Mouse (Mus musculus): ENCODE measurements around the gene Spg11. TPM values are rescaled to one million over a fixed set of nuclear protein-coding genes. Genes with fewer than 3 reads are reported as not detected.

The Spg11 gene
- total RNA-seq (2022): 10 to 100 TPM; 20.0 to 25.0 (median 23.5) TPM

DNA sequence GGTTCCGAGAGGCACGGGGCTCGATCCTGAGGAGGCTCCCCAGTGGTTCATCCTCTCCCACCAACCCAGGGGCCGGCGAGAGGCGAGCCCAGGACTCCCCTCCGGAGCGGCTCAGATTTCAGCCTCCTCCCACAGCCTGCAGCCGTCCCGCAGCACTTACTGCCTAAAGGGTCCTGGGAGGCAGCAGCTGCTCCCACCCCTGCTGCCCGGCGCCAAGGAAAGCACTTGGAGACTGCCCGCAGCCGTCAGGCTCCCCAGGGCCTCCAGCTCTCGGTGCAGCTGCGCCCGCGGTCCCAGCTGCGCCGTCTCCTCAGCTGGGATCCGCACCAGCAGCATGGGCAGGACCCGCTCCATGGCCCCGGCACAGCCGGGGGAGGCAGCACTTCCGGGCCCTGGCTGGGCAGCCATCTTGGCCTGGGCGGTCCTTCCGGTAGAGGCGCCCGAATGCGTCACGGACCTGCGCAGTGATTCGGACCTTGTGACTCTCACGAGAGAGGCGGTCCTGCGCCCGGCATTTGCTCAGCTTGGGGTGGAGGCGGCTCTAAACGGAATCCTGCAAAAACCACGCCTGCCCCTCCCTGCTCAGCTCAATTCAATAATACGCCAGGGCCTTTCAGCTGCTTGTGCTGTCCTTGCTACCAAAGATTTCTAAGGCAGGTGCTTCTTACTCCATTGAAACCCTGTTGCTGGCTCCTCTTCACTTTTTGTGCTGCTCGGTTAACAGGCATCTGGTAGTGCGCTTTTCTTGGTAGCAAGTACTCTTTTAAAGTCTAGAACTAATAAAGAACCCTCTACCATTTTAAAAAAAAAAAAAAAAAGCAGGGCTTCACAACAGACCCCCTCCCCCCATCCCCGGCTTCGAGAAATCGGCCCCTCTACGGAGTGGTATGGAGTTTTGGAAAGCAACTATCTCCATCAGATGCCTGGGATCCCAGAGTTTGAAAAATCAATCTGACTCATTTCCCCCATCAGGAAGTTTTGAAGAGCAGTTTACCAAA lies at the start of gene Spg11:
Gene Spg11 (minus strand): TSS at position 426 of the 998 bp plus-strand sequence.
- DNase-seq: peak; percentile 97

DNA sequence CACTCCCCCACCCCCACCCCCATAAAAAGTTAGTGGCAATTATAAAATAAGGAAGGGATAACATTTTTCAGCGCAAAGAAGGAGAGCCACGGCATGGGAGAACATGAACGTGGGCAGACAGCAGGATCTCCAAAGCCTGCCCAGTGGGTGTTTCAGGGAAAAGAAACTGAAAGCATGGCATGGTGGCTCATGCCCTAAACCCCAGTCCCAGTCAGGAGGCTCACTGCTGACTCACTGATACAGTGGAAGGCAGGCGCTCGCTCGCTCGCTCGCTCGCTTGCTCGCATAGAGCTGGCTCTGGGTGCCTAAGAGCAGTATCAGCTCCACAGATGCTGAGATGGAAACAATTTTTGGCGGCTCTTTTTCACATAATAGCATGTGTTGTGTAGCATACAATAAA lies 46.1 kb upstream of the Spg11 start:
- no peak for DNase-seq

DNA sequence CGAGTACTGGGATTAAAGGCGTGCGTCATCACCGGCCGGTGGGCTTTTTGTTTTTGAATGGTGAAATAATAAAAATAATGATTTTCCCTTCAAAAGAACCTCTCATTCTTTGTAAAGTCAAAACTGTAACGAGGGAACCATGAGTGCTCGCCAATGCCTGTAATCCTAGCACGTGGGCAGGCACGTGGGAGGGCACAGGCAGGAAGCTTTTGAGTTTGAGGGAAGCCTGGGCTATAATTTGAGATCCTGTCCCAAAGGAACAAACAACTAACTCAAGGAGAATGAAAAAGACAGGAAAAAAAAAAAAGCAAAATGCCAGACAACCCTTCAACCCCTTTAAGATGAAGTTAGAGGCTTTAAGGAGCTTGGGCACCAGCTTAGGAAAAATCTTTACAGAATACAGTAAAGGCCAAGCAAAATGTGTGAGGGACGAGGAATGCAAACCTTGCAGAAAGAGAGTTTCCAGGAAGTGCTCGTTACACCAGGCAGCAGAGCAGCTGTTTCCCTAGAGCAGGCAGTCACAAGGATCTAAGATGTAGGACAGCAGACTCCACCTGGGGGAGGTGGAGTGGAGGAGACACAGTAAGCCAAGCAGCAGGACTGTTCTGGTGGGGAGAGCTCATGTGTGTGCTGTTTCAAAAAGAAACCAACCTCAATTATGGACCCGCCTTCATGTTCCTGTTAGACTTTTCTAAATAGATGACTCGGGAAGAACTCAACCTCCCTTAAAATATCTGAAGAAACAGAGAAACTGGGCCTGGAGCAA lies 45.4 kb upstream of the Spg11 start:
- no peak for DNase-seq

DNA sequence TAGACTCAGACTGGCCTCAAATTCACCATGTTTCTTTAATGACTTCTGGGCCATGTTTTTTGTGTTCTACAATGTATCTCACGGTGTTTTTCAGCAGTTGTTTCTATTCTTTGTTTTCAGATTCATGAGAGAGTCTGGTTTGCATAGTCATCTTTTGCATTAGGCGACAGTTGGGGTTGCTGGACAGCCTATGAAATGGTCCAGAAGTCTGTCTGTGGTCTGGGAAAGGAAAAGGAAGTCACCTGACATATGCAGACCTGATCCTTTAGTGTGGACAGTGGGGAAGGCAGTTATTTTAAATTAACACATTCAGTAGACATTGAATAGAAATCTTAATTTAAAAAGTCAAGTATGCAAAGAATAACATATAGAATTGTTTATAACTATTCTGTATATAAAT lies 44.3 kb upstream of the Spg11 start:
- no peak for DNase-seq

DNA sequence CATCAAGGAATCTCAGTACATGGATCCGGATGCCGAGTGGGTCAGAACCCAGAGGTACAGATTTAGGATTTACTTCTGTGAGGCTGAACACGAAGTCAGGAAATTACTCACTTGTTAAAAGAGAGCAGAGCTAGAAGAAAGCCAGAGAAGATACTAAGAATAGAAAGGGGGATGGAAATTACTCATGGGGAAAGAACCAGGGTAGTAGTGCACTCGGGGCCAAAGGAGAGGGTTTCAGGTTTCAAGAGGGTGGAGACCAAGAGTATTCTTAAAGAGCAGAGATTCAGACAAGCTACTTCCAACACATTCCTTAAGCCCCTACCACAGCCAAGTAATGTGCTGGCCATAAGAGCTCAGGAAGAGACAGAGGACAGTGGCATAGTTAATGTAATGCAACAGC lies 43.4 kb upstream of the Spg11 start:
- no peak for DNase-seq

DNA sequence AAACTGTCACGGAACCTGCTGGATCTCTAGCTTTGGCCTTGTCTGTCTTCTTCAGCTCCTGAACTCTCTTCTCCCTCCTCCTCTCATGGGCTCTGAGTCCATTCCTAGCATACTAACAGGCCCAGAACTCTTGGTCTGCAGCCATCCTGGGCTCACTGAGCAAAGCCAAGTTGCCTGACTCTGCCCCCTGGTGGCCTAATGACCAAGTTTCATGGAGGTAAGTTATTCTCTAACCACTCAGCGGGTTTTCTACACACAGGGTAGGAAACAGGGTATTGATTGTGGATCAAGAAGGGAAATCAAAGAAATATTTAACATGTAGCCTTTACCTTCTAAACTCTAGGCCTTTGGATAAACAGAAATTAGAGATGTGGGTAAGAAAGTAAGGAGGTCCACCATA lies 42.5 kb upstream of the Spg11 start, which contains the start of gene Trim69:
Gene Trim69 (plus strand): TSS at position 21 of the 400 bp plus-strand sequence.
- peak; percentile 54 for DNase-seq

DNA sequence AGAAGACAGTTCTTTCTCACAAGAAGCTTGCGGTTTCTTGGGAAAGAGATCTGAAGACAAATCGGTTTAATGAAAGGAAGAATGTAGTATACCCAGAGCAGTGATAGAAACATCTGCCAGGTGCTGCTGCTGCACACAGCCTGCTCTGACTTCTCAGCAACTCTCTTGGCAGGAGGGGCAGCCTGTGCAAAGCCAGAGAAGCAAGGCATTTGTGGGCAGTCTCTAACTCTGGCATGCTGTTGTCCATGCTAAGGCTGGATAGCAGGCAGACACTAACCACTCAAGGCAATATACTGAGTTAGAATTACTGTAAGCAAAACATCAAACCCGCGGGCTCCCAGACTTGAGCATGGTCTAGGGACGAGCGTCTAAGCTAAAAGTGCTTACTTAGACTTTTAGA lies 41.5 kb upstream of the Spg11 start:
- no peak for DNase-seq

DNA sequence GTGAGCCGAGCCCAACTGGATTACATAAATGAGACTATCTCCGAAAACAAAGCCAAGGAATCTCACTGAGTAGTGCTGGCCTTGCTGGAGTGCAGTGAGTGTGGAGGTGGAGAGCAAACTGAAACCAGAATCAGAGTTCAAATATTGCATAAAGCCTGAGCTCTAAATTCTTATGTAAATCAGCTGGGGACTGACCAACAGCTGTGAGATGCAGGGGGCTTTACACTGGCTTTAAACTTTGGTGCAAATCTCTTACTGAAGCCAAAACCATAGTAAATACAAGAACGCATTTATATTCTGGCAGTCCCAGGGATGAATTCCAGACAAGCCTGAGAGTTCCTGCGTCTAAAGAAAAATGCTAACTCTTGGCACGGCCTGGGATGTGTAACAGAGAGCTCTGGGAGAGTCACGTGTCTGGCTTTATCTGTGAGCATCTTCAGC lies 40.2 kb upstream of the Spg11 start:
- no peak for DNase-seq

DNA sequence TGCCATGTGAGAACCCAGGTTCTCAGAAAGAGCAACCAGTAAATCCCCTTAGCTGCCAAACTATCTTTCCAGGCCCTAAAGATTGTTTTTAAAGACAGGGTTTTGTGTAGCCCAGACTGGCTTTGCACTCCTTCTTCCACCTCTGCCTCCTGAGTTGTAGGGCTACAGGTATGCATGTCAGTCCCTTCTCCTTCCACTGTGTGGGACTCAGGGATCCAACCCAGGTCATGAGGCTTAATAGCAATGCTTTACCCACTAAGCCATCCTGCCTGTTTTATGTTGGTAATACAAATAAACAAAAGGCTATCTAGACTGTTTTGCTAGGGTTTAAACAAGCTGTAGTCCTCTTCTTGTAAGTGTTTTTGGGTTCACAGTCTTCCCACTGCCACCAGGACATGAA lies 39.4 kb upstream of the Spg11 start:
- no peak for DNase-seq

DNA sequence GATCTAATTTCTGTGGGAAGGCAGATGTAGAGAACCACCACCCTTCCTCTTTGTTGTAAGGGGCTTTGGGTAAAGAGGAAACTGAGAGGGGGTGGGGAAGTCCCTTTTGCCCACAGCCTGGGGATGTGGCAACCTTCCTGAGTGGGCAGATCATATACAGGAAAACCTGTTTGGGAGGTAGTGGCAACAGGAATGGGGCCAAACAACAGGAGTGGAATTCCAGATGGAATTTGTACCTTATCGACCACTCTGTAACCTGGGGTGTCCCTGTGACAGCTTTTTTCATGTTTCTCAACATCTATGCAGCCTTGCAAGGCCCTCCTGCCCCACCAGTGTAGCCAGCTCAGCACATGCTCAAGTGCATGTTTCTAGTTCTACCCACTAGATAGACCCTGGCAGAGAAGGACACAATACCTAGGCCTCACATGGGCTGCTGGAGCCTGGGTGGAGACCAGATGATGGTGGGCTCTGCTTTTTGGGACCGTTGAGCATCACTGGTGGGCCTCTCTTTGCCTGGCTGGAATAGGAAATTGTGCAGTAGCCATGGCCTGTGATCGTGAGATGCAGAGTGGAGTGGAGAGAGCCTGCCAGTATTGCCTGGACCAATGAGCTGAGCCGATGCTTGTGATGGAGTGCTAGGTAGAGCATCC lies 38.0 kb upstream of the Spg11 start:
- no peak for DNase-seq

DNA sequence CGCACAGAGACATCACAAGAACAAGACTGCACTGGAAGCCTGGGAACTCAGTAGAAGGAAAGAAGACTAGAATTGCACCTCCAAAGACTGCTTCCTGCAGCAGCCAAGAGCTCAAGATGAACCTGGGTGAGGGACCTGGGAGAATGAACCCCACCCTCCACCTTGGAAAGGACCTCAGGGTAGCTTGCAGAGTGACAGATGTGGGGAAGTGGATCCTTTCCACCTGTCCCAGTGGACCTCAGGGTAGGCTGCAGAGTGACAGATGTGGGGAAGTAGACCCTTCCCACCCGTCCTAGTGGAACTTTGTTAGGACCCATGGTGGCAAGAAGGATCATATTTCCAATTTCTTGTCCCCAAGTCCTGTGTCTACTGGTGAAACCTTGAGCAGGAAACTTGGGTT lies 37.1 kb upstream of the Spg11 start:
- no peak for DNase-seq

DNA sequence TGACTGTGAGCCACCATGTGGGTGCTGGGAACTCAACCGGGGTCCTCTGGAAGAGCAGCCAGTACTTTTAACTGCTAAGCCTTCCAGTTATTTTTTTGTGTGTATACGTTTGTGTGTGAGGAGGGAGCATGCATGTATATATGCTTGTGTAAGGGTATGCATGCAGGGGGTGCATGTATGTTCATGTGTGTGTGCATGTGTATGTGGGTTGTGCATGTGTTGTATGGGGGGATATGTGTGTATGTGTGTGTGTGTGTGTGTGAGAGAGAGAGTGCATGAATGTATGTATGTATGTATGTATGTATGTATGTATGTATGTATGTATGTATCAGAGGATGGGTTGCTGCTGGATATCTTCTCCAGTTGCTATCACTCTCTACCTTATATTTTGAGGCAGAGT lies 36.3 kb upstream of the Spg11 start:
- DNase-seq: no peak

DNA sequence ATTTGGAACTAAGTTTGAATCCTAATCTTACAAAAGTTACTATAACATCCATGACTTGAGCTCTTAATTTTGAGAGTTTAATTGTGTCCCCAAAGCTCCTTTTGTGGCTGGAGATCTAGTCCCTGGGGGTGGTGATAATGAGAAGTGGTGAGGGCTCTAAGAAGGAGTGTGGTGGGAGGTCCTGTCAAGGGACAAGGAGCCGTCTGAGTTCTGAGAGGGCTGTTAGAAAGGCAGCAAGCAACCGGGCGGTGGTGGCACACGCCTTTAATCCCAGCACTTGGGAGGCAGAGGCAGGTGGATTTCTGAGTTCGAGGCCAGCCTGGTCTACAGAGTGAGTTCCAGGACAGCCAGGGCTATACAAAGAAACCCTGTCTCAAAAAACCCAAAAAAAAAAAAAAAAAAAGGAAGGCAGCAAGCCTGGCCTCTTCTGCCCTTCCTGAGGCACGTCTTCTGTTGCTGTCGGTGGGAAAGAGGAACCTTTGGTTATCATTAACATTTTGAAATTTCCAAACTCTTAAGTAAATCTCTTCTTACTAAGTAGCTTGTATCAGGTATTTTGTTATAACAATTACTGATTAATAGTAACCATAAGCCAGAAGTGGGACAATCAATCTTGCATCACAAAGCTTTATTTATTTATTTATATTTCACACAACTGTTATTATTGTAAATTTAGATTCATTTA lies 35.6 kb upstream of the Spg11 start:
- no peak for DNase-seq

DNA sequence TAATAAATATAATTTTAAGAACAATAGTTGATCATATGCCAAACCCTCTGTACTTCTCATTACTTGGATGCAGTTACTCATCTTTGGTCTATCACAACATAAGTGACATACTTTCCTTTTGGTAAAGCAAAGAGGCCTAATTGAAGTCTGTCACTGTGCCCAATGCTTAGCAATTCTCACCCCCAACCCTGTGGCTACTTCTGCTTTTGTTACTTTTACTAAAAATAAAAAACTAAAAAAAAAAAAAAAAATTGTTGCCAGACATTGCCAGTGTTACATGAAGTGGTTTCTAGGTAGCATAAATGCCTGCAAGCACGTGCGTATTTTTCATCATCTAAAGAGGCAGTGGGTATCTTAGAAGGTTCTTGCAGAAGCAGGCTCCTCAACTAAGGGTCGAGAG lies 34.7 kb upstream of the Spg11 start:
- no peak for DNase-seq

DNA sequence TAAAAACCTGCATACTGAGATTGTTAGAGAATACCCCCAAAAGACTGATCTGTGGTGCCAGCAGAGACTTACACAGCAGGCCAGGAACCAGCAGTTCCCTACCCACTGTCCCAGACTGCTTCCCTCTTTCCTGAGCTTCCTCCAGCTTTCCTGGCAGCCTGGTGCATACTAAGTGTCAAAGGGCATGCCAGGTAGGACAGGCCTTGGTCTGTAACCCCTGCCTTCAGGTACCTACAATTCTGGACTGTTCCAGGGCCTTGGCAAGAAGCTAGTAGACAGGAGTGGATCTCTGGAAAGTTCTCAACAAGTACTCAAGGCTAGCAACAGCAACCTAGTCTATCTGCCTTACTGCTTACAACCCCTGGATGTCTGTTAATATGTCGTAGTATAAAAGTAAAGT lies 33.0 kb upstream of the Spg11 start:
- DNase-seq: no peak

DNA sequence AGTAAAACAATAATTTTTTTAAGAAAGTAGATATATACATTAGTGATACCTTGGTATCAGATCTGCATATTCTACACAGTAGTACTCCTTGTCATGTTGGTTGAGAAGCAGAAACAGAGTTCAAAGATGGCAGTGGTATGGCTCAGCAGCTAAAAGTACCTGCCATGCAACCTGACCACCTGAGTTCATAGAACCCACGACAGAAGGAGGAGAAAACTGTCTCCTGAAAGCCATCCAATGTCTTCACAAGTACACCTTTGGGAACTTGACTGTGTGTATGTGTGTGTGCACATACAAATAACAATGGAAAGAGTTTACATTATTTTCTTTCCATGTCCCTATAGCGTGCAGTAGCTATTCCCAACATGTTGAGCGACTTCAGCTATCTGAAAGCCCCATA lies 31.5 kb upstream of the Spg11 start:
- no peak for DNase-seq

DNA sequence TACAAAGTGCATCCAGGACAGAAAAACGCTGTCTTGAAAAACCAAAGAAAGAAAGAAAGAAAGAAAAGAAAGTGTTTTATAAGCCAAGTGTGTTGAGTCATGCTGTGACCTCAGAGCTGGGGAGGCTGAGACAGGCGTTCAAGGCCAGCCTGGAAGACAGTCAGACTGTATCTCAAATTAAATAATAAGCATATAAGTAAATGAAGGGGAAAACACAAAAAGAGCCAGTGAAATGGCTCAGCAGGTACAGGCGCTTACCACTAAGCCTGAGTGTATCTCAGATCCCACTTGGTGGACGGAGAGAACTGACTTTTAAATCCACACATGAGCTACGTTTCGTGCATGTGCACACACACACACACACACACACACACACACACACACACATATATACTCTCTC lies 31.1 kb upstream of the Spg11 start:
- DNase-seq: no peak

DNA sequence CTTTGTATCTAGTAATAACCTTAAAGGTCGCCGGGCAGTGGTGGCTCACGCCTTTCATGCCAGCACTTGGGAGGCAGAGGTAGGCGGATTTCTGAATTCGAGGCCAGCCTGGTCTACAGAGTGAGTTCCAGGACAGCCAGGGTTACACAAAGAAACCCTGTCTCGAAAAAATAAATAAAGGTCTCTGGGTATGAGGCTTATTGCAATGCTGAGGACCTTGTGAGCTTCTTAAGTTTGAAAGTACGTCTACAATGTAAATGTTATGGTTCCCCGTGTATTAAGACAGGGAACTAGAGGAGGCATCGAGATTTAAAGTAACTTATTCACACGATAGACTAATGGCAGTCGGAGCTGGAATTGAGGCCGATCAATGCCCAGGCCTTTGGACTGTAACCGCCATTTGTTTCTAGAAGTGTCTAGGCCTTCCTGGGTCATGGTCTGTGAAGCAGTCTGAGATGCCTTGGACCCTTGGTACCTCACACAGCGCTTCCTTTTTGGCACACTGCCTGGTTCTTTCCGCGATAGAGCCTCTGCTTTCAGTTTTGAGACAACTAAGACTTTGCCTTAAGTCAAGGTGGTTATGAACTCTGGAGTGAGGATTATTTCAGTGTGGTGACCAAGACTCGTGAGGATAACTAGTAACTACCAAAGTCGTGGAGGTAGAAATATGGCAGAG lies 30.2 kb upstream of the Spg11 start:
- DNase-seq: peak; percentile 60

DNA sequence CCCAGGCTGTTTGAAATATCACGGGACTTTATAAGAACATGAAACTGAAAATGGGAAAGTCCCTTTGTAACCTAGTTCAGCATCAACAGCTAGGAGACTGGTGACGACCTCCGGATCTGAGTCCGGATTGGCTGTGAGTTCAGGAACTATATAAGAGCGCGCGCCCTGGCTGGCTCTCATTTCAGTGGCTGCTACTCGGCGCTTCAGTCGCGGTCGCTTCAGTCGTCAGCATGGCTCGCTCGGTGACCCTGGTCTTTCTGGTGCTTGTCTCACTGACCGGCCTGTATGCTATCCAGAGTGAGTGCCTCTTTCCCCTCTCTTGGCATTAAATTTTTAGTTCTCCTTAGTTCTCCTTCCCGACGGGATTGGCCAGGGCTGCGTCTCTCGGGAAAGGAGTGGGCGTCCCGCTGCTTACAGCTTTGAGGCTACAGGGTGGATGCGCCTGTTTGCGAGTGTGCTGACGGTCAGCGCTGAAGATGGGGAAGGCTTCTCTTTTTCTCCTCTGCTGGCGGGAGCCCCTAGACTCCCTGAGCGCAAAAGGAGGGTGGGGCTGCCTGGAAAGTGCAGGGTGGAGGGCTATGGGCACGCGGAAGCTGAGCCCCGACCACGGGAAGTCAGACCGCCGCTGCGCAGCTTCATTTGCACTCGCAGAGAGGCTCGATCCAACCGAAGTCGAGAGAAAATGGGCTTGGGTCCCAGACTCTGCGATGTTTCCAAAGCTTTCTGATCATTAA lies 29.5 kb upstream of the Spg11 start, which contains the start of gene B2m:
Gene B2m (plus strand): TSS at position 179 of the 734 bp plus-strand sequence.
- peak; percentile 93 for DNase-seq

DNA sequence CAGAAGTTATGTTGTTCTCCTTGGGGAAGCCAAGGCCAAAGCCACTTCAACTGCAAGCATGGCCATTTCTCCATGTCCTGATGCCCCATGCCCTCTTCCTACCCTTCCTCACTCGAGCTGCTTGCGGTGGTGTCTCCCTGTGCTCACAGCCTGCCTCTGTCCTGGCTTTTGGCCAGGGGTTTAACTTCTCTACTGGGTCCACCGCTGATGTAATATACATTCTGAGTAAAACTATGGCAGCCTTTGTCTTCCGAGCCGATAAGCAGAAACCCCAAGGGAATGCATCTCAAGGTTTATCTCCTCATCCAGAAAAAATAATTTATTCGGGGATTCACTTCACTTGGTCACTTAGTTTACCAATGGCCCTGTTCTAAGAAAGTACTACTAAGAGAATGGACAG lies 28.5 kb upstream of the Spg11 start:
- DNase-seq: no peak

DNA sequence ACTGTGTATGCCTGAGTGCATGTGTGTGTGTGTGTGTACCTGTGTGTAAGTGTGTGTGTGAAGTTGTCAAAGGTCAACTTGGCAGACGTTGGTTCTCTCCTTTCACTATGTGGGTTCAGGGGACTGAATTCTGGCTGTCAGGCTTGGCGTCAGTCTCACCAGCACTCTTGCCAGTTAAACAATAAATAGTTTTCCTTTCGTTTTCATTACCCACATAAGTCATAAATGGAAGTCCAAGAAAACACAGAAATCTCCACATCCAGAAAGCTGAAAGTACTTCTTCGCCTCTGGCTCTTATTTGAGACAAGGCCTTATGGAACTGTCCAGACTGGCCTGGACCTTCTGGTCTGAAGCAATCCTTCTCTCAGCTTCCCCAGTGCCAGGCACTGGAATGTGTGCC lies 27.6 kb upstream of the Spg11 start:
- DNase-seq: no peak
